Mouse (Mus musculus): ENCODE results near the gene Lrrc28. TPM values are rescaled to one million over a fixed set of nuclear protein-coding genes. Genes with fewer than 3 reads are reported as not detected.

Lrrc28 gene
- total and polyA plus RNA-seq, 3 experiments: 9.7 to 16.0 TPM; not detected in 1

DNA sequence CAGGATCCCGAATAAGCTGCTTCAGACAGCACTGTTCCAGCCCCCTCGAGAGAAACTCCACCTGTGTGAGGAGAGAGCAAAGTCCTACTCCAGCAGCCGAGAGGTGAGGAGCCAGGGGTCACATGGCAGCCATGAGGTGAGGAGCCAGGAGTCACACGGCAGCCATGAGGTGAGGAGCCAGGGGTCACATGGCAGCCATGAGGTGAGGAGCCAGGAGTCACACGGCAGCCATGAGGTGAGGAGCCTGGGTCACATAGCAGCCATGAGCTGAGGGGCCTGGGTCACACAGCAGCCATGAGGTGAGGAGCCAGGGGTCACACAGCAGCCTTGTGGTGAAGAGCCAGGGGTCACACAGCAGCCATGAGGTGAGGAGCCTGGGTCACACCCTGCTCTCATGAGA lies 17.4 kb upstream of the Lrrc28 start:
- H3K4me1 ChIP-seq (ENCODE audit: control insufficient read depth in 1 of 2, insufficient read depth in 2 of 2, low read length in 2 of 2): no peaks in the 10 kb centered on the region
- no peaks in the 10 kb centered on the region for H3K27me3 ChIP-seq (ENCODE audit: control insufficient read depth in 1 of 2, insufficient read depth in 2 of 2, low read length in 2 of 2)
- TF ChIP-seq POLR2A (IDR thresholded peaks at IDR 0.05; ENCODE audit: control insufficient read depth in 1 of 2, insufficient read depth in 1 of 2, low read depth in 1 of 2, low read length in 2 of 2, poor library complexity in 1 of 2) (no peak), TCF12 (IDR thresholded peaks at IDR 0.05; ENCODE audit: low read depth, low read length) (no peak), MAFK (IDR thresholded peaks at IDR 0.05; ENCODE audit: borderline replicate concordance, low read depth, low read length) (no peak), ZC3H11A (IDR thresholded peaks at IDR 0.05; ENCODE audit: low read depth, low read length) (no peak), CHD2 (IDR thresholded peaks at IDR 0.05; ENCODE audit: low read length) (no peak)
- H3K27ac ChIP-seq (ENCODE audit: control insufficient read depth, low read depth, low read length): no peak overlapping the region
- no peaks in the 10 kb centered on the region for H3K36me3 ChIP-seq (ENCODE audit: control insufficient read depth in 1 of 2, insufficient read depth in 2 of 2, low read length in 2 of 2)
- no peak overlapping the region for H3K9ac ChIP-seq (ENCODE audit: control insufficient read depth, low read depth, low read length, poor library complexity, severe bottlenecking)
- no peak for DNase-seq (ENCODE audit: low read depth, low spot score)
- H3K4me3 ChIP-seq (ENCODE audit: control insufficient read depth in 1 of 2, insufficient read depth in 1 of 2, low read depth in 2 of 2, low read length in 2 of 2): no peak overlapping the region
- no peaks in the 10 kb centered on the region for H3K9me3 ChIP-seq (replicated peaks; ENCODE audit: insufficient read depth, low read length)
- H3K79me2 ChIP-seq (ENCODE audit: control insufficient read depth, insufficient read depth, low read length, poor library complexity): no peaks in the 10 kb centered on the region

DNA sequence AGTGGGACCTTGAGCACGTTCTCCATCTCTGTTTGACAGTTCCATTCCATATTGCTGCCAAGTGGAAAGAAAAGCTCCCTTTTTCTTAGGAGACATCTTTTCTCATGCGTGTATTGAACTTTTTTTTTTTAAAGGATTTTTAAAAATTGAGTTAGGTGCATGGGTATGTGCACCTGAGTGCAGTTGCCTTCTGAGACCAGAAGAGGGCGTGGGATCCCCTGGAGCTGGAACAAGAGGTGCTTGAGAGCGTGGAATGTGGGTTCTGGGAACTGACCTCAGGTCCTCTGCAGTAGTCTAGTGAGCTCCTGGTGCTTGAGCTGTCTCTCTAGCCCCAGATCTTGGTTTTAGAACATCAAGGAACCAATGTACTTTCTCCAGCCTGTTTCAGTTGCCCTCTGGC lies 13.0 kb upstream of the Lrrc28 start:
- 0 out of 6 replicates have a peak, but pooled peaks of 1 of the 3 experiments have one; percentile 7 for TF ChIP-seq CTCF (IDR thresholded peaks at IDR 0.05 in 2 of 3, conservative IDR thresholded peaks at IDR 0.05 in 1 of 3; ENCODE audit: control insufficient read depth in 1 of 3, insufficient read depth in 1 of 3, low read depth in 2 of 3, low read length in 3 of 3, poor library complexity in 1 of 3, severe bottlenecking in 1 of 3)
- no peak for TF ChIP-seq JUND (IDR thresholded peaks at IDR 0.05; ENCODE audit: low read depth, low read length)
- Histone ChIP-seq H3K27me3 (ENCODE audit: control insufficient read depth in 1 of 2, insufficient read depth in 2 of 2, low read length in 2 of 2) (no peaks in the 10 kb centered on the region), H3K79me2 (ENCODE audit: control insufficient read depth, insufficient read depth, low read length, poor library complexity) (no peaks in the 10 kb centered on the region), H3K9me3 (replicated peaks; ENCODE audit: insufficient read depth, low read length) (no peaks in the 10 kb centered on the region), H3K9ac (ENCODE audit: control insufficient read depth, low read depth, low read length, poor library complexity, severe bottlenecking) (no peak overlapping the region), H3K27ac (ENCODE audit: control insufficient read depth, low read depth, low read length) (no peak overlapping the region), H3K36me3 (ENCODE audit: control insufficient read depth in 1 of 2, insufficient read depth in 2 of 2, low read length in 2 of 2) (no peaks in the 10 kb centered on the region), H3K4me3 (ENCODE audit: control insufficient read depth in 1 of 2, insufficient read depth in 1 of 2, low read depth in 2 of 2, low read length in 2 of 2) (no peak overlapping the region), H3K4me1 (ENCODE audit: control insufficient read depth in 1 of 2, insufficient read depth in 2 of 2, low read length in 2 of 2) (no peaks in the 10 kb centered on the region)
- no peak for DNase-seq (ENCODE audit: low read depth, low spot score)

DNA sequence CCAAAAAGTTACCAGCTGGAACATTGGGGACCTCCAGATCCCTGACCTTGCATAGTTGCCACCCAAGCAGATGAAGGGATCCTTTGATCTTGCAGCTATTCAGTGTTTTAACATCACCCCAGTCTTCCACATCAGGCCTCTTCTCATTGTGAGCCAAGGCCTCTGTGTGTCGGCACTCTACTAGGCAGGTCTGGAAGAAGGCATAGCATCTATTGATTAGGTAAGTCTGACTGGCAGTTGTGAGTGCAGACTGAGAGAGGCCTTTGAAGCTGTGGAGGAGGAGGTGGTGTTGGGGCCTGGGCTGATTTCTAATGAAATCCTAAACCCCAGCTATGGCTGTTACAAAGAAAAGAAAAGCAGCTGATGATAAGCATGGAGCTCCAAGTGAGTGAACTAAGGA lies 10.1 kb upstream of the Lrrc28 start:
- H3K27ac ChIP-seq (ENCODE audit: control insufficient read depth, low read depth, low read length): no peak overlapping the region
- no peaks in the 10 kb centered on the region for H3K9me3 ChIP-seq (replicated peaks; ENCODE audit: insufficient read depth, low read length)
- H3K4me1 ChIP-seq (ENCODE audit: control insufficient read depth in 1 of 2, insufficient read depth in 2 of 2, low read length in 2 of 2): no peaks in the 10 kb centered on the region
- no peak for TF ChIP-seq ZNF384 (IDR thresholded peaks at IDR 0.05; ENCODE audit: low read depth, low read length)
- H3K79me2 ChIP-seq (ENCODE audit: control insufficient read depth, insufficient read depth, low read length, poor library complexity): no peaks in the 10 kb centered on the region
- H3K27me3 ChIP-seq (ENCODE audit: control insufficient read depth in 1 of 2, insufficient read depth in 2 of 2, low read length in 2 of 2): no peaks in the 10 kb centered on the region
- DNase-seq (ENCODE audit: low read depth, low spot score): no peak
- H3K4me3 ChIP-seq (ENCODE audit: control insufficient read depth in 1 of 2, insufficient read depth in 1 of 2, low read depth in 2 of 2, low read length in 2 of 2): no peak overlapping the region
- H3K36me3 ChIP-seq (ENCODE audit: control insufficient read depth in 1 of 2, insufficient read depth in 2 of 2, low read length in 2 of 2): no peaks in the 10 kb centered on the region
- no peak overlapping the region for H3K9ac ChIP-seq (ENCODE audit: control insufficient read depth, low read depth, low read length, poor library complexity, severe bottlenecking)

DNA sequence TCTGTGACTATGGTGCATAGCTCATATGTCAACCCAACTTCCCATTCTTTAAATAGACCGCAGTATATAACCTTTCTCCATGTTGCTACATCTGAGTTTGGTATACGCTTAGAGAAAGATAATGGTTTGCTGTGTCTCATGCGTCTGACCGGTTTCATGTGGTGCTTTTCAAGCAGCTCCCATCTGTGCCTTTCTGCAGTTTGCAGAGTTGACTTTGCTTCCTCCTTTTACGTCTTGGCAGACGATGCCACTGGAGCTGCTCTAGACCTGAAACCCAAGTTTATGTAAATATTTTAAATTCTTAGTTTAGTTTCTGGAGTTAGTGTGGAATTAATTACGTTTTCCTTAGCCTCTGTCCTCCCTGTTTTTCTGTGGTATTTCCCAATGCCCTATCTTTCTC lies 9.6 kb upstream of the Lrrc28 start:
- no peaks in the 10 kb centered on the region for H3K79me2 ChIP-seq (ENCODE audit: control insufficient read depth, insufficient read depth, low read length, poor library complexity)
- H3K4me1 ChIP-seq (ENCODE audit: control insufficient read depth in 1 of 2, insufficient read depth in 2 of 2, low read length in 2 of 2): no peaks in the 10 kb centered on the region
- H3K9me3 ChIP-seq (replicated peaks; ENCODE audit: insufficient read depth, low read length): no peaks in the 10 kb centered on the region
- no peak overlapping the region for H3K9ac ChIP-seq (ENCODE audit: control insufficient read depth, low read depth, low read length, poor library complexity, severe bottlenecking)
- DNase-seq (ENCODE audit: low read depth, low spot score): peak; percentile 13
- no peak overlapping the region for H3K4me3 ChIP-seq (ENCODE audit: control insufficient read depth in 1 of 2, insufficient read depth in 1 of 2, low read depth in 2 of 2, low read length in 2 of 2)
- TF ChIP-seq EP300 (IDR thresholded peaks at IDR 0.05; ENCODE audit: low read depth in 1 of 2, low read length in 2 of 2): no peak
- TF ChIP-seq BHLHE40 (IDR thresholded peaks at IDR 0.05; ENCODE audit: borderline replicate concordance, low read depth, low read length): no peak
- no peak for TF ChIP-seq NRF1 (IDR thresholded peaks at IDR 0.05; ENCODE audit: insufficient read depth, low read depth, low read length, poor library complexity, severe bottlenecking)
- no peak for TF ChIP-seq USF1 (IDR thresholded peaks at IDR 0.05; ENCODE audit: low read depth, low read length)
- TF ChIP-seq NELFE (IDR thresholded peaks at IDR 0.05; ENCODE audit: low read depth, low read length): no peak
- no peak for TF ChIP-seq POLR2AphosphoS2 (IDR thresholded peaks at IDR 0.05; ENCODE audit: low read length)
- TF ChIP-seq USF2 (IDR thresholded peaks at IDR 0.05; ENCODE audit: borderline replicate concordance in 1 of 2, insufficient read depth in 1 of 2, low read depth in 1 of 2, low read length in 2 of 2): no peak
- no peak for TF ChIP-seq MYC (IDR thresholded peaks at IDR 0.05; ENCODE audit: low read depth, low read length)
- TF ChIP-seq ELF1 (IDR thresholded peaks at IDR 0.05; ENCODE audit: low read depth, low read length): no peak
- no peak for TF ChIP-seq GATA1 (IDR thresholded peaks at IDR 0.05; ENCODE audit: low read depth, low read length)
- TF ChIP-seq KAT2A (conservative IDR thresholded peaks at IDR 0.05; ENCODE audit: low read depth, low read length): no peak
- no peak overlapping the region for H3K27ac ChIP-seq (ENCODE audit: control insufficient read depth, low read depth, low read length)
- H3K27me3 ChIP-seq (ENCODE audit: control insufficient read depth in 1 of 2, insufficient read depth in 2 of 2, low read length in 2 of 2): peaks cover 0 to 1% of the 10 kb centered on the region in 2 experiments; a peak in 1 of 4 replicates
- H3K36me3 ChIP-seq (ENCODE audit: control insufficient read depth in 1 of 2, insufficient read depth in 2 of 2, low read length in 2 of 2): no peaks in the 10 kb centered on the region
